Mouse (Mus musculus) left cerebral cortex, adult 11 months (tissue): ENCODE results near the gene Itga6.
A peak's percentile ranks its signal among the peaks of the same experiment; 100 is the strongest.

ENCODE experiments used
- DNase-seq: peaks from one replicate; pipeline ENCODE4 v3.0.0; 2022; ENCODE audit warnings: low spot score

Itga6 gene

GRCm38 (mm10) chr2:71801691-71802090 lies 56.3 kb downstream of the Itga6 start:
- no peak for DNase-seq

- no peak for DNase-seq
Measured at GRCm38 (mm10) chr2:71802131-71802530, 56.7 kb downstream of the Itga6 start.

GRCm38 (mm10) chr2:71805120-71805519 lies 59.7 kb downstream of the Itga6 start:
- no peak for DNase-seq

- no peak for DNase-seq
Measured at GRCm38 (mm10) chr2:71805611-71806567, 60.5 kb downstream of the Itga6 start.

- no peak for DNase-seq
Measured at GRCm38 (mm10) chr2:71809289-71809860, 64.0 kb downstream of the Itga6 start.

- no peak for DNase-seq
Measured at GRCm38 (mm10) chr2:71810010-71810409, 64.6 kb downstream of the Itga6 start.

GRCm38 (mm10) chr2:71810906-71811305 lies 65.5 kb downstream of the Itga6 start:
- no peak for DNase-seq

- peak; percentile 85 for DNase-seq
Measured at GRCm38 (mm10) chr2:71812221-71813021, 67.0 kb downstream of the Itga6 start.

- DNase-seq, result no peak
Measured at GRCm38 (mm10) chr2:71813022-71813358, 67.6 kb downstream of the Itga6 start.

- no peak for DNase-seq
Measured at GRCm38 (mm10) chr2:71813371-71813770, 68.0 kb downstream of the Itga6 start.

GRCm38 (mm10) chr2:71814016-71814415 lies 68.6 kb downstream of the Itga6 start:
- peak; percentile 25 for DNase-seq

GRCm38 (mm10) chr2:71815279-71815678 lies 69.9 kb downstream of the Itga6 start:
- DNase-seq, result no peak

- DNase-seq, result no peak
Measured at GRCm38 (mm10) chr2:71816391-71817041, 71.1 kb downstream of the Itga6 start.

GRCm38 (mm10) chr2:71824146-71824545 lies 78.7 kb downstream of the Itga6 start:
- DNase-seq, result no peak

GRCm38 (mm10) chr2:71827711-71828110 lies 82.3 kb downstream of the Itga6 start:
- no peak for DNase-seq

GRCm38 (mm10) chr2:71828928-71829327 lies 83.5 kb downstream of the Itga6 start:
- no peak for DNase-seq

GRCm38 (mm10) chr2:71833626-71834025 lies 88.2 kb downstream of the Itga6 start:
- DNase-seq, result no peak

- no peak for DNase-seq
Measured at GRCm38 (mm10) chr2:71834371-71834770, 89.0 kb downstream of the Itga6 start.

GRCm38 (mm10) chr2:71835556-71835955 lies 90.1 kb downstream of the Itga6 start:
- no peak for DNase-seq

GRCm38 (mm10) chr2:71836232-71836631 lies 90.8 kb downstream of the Itga6 start:
- DNase-seq, result no peak

GRCm38 (mm10) chr2:71837261-71837660 lies 91.8 kb downstream of the Itga6 start:
- DNase-seq, result no peak

GRCm38 (mm10) chr2:71837791-71838190 lies 92.4 kb downstream of the Itga6 start:
- DNase-seq, result no peak
